Mouse (Mus musculus) testis, adult 2 months (tissue): ENCODE results near the gene Hist2h2ab.

ENCODE experiments used
- CTCF ChIP-seq: fragments of 200-500 bp; IDR thresholded peaks from 2 replicates; pipeline ENCODE4 v1.5.1; 2012; ENCODE audit warnings: low read depth, mild to moderate bottlenecking, inconsistent platforms, low read length, moderate library complexity; ENCODE audit not compliant: control insufficient read depth, insufficient read depth, insufficient replicate concordance
- POLR2A ChIP-seq: fragments of 200-500 bp; IDR thresholded peaks from 2 replicates; pipeline ENCODE4 v1.6.1; 2012; ENCODE audit warnings: low read depth, mild to moderate bottlenecking, inconsistent platforms, low read length, moderate library complexity; ENCODE audit not compliant: control insufficient read depth

DNA sequence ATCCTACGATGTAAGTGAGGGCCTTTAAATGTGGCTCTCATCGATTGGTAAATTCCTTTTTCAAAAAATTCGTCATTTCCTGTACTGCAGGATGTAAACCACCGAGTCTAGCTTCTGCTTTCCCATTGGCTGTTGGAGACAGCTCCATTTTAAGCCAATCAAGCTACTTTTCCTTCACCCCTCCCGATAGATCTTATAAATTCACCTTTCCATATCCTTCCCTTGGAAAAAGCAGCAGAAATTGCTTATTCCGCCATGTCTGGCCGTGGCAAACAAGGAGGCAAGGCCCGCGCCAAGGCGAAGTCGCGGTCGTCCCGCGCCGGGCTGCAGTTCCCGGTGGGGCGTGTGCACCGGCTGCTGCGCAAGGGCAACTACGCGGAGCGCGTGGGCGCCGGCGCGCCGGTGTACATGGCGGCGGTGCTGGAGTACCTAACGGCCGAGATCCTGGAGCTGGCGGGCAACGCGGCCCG lies at the start of gene Hist2h2ab, which contains the start of gene Bola1:
- TF ChIP-seq CTCF, result no peak
- peak; percentile 59; the same call in 1 of the 2 replicates for TF ChIP-seq POLR2A
